Mouse (Mus musculus): ENCODE data around the gene Slc34a1. TPM values are rescaled to one million over a fixed set of nuclear protein-coding genes. Genes with fewer than 3 reads are reported as not detected.

The Slc34a1 gene
- polyA plus RNA-seq, 1 experiment from 2014 or later = 0.06 TPM

DNA sequence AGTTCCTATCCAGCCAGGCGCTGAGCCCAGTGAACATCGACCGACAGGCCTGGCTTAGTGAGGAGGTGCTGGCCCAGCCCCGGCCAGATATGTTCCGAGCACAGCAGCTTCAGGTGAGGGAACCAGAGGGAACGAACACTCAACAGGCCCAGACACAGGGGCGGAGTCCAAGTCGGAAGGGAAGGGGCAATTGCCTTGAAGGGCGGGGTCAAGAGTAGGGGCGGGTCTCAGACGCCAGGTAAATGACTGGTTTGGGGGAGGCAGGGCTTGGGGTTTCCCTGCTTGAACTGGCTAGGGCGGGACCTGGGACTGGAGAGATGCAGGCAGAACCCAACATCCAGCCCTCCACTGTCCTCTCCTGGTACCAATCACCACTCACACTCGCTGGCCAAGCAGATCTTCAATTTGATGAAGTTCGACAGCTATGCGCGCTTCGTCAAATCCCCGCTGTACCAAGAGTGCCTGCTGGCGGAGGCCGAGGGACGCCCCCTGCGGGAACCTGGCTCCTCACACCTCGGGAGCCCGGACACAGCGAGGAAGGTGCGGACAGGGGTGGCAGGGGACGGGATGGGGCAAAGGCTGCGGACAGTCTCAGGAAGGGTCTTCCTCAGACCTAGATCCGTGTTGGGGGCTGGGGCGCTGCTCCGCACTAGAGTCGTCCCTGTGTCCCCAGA, 18.9 kb upstream of the Slc34a1 start:
- Histone ChIP-seq H3K4me1 (peaks cover 10% of the 10 kb centered on the region; the same call in 1 of the 2 replicates), H3K9ac (peak overlapping the region; percentile 26; the same call in 1 of the 2 replicates)
- peak; percentile 51; the same call in 1 of the 2 replicates for ATAC-seq (ENCODE audit: low FRiP score, low read depth)

DNA sequence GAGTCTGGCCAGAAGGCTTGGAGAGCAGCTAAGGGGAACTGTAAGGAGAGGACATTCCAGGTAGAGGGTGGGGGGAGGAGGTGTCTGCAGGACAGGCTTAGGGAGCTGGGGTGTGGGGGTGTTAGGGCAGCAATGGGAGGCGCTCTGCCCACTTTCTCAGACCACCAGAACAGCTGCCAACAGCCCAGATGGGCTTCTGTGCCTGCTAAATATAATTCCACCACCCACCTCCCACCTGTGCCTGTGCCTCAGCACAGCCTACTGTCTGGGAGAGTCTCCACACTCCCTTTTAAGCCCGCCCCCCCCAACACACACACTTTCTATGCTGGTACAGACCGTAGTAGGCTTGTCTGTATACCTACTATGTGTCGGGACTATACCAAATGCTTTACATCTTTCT, 16.2 kb upstream of the Slc34a1 start:
- peaks cover 53% of the 10 kb centered on the region for H3K27me3 ChIP-seq
- no peak overlapping the region for H3K27ac ChIP-seq
- no peak overlapping the region for H3K9ac ChIP-seq
- no peak overlapping the region for H3K4me3 ChIP-seq
- H3K4me2 ChIP-seq (replicated peaks) = no peak overlapping the region
- H3K36me3 ChIP-seq = no peaks in the 10 kb centered on the region
- 81% methylated on average over 4 of the region's 4 CpGs for WGBS
- ATAC-seq (ENCODE audit: low FRiP score, low read depth) = 0 out of 2 replicates have a peak, but pooled peaks have one; percentile 15
- H3K4me1 ChIP-seq = peaks cover 10% of the 10 kb centered on the region; the same call in 1 of the 2 replicates
- no peaks in the 10 kb centered on the region for H3K9me3 ChIP-seq

More for the DNA sequence above, 18.9 kb upstream of the Slc34a1 start:
- Histone ChIP-seq H3K27me3 (peaks cover 74% of the 10 kb centered on the region), H3K4me2 (replicated peaks) (peak overlapping the region; percentile 52), H3K36me3 (no peaks in the 10 kb centered on the region), H3K9me3 (no peaks in the 10 kb centered on the region), H3K27ac (no peak overlapping the region), H3K4me3 (peak overlapping the region; percentile 20)
- WGBS = 5% methylated on average over 32 of the region's 32 CpGs

DNA sequence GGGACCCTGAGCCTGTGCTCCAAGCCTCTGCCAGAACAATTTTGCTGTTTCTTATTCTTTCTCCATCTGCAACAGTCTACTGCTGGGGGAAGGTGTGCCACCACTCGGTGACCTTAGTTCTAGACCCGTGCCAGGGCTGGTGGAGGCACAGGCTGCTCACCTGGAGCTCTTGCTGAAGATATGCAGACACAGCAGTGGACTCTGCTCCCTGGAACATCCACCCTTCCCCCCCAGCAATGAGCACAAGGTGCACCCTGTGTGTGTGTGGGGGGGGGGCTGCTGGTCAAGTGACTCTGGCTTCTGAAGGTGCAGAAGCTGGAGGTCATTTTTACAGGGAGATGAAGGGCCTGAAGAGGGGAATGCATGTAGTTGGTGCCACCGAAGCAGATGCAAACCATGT, 7.3 kb upstream of the Slc34a1 start:
- Histone ChIP-seq H3K36me3 (no peaks in the 10 kb centered on the region), H3K9me3 (no peaks in the 10 kb centered on the region), H3K9ac (no peak overlapping the region), H3K4me1 (no peaks in the 10 kb centered on the region), H3K27ac (no peak overlapping the region), H3K27me3 (no peaks in the 10 kb centered on the region), H3K4me3 (no peak overlapping the region), H3K4me2 (replicated peaks) (no peak overlapping the region)
- ATAC-seq (ENCODE audit: low FRiP score, low read depth) = no peak
- 81% methylated on average over 3 of the region's 3 CpGs for whole genome bisulfite sequencing

DNA sequence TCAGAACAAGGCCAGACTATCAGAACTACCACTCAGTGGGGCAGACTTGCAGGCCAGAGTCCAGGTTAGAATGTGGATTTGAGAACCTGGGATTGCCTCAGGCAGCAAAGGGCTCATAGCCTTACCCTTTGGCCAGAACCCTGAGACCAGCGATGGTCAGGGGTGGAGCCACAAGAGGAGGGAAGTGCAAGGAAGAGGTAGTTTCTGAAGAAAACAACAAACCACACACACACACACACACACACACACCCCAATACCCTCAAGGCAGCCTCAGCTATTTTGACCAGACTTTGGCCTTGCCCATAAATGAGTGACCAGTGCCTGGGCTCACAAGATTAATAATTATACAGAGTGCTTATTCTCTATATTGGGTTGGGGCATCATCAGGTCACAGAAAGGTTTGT, 6.4 kb upstream of the Slc34a1 start:
- no peak for ATAC-seq (ENCODE audit: low FRiP score, low read depth)
- no peak overlapping the region for H3K4me3 ChIP-seq
- 71% methylated on average over 1 of the region's 1 CpGs for WGBS

DNA sequence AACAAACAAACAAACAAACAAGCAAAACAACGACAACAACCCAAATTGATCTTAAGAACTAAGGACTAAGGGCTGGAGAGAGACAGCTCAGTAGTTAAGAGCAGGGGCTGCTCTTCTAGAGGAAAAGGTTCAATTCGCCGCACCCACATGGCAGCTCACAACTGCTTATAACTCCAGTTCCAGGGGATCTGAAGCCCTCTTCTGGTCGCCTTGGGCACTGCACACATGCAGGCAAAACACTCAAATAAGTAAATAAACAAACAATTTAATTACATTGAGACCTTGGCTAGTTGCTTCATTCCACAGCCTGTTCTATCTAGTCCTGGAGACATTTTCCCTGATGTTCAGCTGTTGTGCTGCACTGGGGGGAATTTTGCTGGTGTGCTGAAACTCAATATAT, 5.1 kb upstream of the Slc34a1 start:
- no peak overlapping the region for H3K4me2 ChIP-seq (replicated peaks)
- H3K9ac ChIP-seq = no peak overlapping the region
- no peaks in the 10 kb centered on the region for H3K36me3 ChIP-seq
- no peak overlapping the region for H3K27ac ChIP-seq
- H3K27me3 ChIP-seq = no peaks in the 10 kb centered on the region; the same call in 1 of the 2 replicates
- no peaks in the 10 kb centered on the region for H3K9me3 ChIP-seq
- no peak for ATAC-seq (ENCODE audit: low FRiP score, low read depth)
- no peak overlapping the region for H3K4me3 ChIP-seq
- WGBS = 69% methylated on average over 4 of the region's 4 CpGs
- H3K4me1 ChIP-seq = no peaks in the 10 kb centered on the region

More for the DNA sequence above, 6.4 kb upstream of the Slc34a1 start:
- H3K9me3 ChIP-seq = no peaks in the 10 kb centered on the region
- H3K27me3 ChIP-seq = no peaks in the 10 kb centered on the region
- no peak overlapping the region for H3K9ac ChIP-seq
- no peak overlapping the region for H3K4me2 ChIP-seq (replicated peaks)
- H3K4me1 ChIP-seq = no peaks in the 10 kb centered on the region
- H3K36me3 ChIP-seq = no peaks in the 10 kb centered on the region
- H3K27ac ChIP-seq = no peak overlapping the region

DNA sequence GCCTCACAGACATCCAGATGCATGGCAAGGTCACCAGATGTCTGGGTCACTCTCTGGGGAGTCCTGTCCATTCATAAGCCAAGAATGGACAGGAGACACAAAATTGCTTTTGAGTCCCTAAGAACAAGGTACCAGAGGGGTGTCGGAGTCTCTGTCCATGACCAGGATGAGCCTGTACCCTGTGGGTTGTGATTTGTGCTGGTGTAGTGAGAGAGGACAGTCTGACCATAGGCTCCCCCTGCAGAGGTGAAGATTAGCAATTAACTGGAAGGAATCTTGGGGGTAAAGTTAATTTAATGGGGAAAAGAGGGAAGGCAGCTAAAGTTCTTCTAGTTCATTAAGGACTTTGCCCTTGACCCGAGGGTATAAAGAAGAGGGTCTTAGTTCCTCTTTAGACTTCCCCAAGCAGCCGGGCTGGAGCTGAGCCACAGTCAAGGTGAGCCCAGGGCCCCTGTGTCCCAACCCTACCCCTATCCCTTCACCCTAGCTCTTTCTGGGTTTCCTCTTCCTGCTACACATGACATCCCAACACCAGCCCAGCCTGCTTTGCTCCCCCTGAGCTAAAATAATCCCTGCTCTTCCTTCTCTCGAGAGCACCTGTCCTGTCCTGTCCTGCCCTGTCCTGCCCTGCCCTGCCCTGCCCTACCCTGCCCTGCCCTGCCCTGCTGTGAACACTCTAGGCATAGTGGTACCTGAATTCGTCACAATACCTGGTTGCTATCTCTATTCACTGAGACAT, 1.5 kb downstream of the Slc34a1 start:
- Histone ChIP-seq H3K27me3 (peaks cover 7% of the 10 kb centered on the region), H3K27ac (no peak overlapping the region), H3K9ac (no peak overlapping the region), H3K4me1 (no peaks in the 10 kb centered on the region), H3K4me2 (replicated peaks) (no peak overlapping the region), H3K9me3 (no peaks in the 10 kb centered on the region), H3K4me3 (no peak overlapping the region), H3K36me3 (no peaks in the 10 kb centered on the region)
- no peak for ATAC-seq (ENCODE audit: low FRiP score, low read depth)
- WGBS = 70% methylated on average over 5 of the region's 5 CpGs

DNA sequence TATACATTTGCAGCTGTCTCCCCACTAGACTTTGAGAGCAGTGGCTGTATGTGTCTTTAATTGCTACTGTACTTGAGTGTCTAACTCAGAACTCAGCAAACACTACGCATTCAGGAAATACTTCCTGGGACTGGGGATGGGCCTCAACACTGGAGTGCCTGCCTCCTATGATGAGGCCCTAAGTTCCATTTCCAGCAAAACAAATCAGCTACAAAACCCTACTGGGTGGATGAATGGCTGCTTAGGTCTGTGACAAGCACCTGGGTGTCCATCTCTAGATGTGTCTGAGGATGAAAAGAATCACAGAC, 2.0 kb downstream of the Slc34a1 start:
- Histone ChIP-seq H3K4me1 (peaks cover under 1% of the 10 kb centered on the region; the same call in 1 of the 2 replicates), H3K4me3 (no peak overlapping the region), H3K27ac (no peak overlapping the region), H3K9ac (no peak overlapping the region), H3K9me3 (no peaks in the 10 kb centered on the region), H3K27me3 (peaks cover 7% of the 10 kb centered on the region), H3K36me3 (no peaks in the 10 kb centered on the region), H3K4me2 (replicated peaks) (no peak overlapping the region)
- no peak for ATAC-seq (ENCODE audit: low FRiP score, low read depth)
- 84% methylated on average over 1 of the region's 1 CpGs for WGBS

DNA sequence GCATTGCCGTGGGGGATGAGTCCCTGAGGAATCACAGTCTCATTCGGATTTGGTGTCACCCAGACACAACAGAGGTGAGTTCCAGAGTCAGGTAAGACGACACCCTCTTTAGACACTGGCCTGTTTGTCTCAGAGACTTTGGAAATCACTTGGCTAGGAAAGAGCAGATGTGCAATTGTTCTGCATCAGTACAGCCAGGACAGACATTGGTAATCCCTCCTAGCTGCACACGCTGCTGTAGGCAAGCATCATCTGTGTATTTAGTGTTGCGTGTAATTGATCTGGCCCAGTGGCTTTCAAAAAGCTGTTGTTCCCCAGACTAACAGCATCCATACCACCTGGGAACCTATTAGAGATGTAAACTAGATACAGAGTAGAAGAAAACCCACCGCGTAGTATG, 5.3 kb downstream of the Slc34a1 start:
- no peaks in the 10 kb centered on the region for H3K36me3 ChIP-seq
- H3K9ac ChIP-seq = no peak overlapping the region
- H3K9me3 ChIP-seq = no peaks in the 10 kb centered on the region
- H3K4me3 ChIP-seq = no peak overlapping the region
- peaks cover 7% of the 10 kb centered on the region; the same call in 1 of the 2 replicates for H3K27me3 ChIP-seq
- H3K4me1 ChIP-seq = peaks cover 8% of the 10 kb centered on the region
- H3K27ac ChIP-seq = no peak overlapping the region
- no peak overlapping the region for H3K4me2 ChIP-seq (replicated peaks)
- no peak for ATAC-seq (ENCODE audit: low FRiP score, low read depth)
- 74% methylated on average over 7 of the region's 7 CpGs for WGBS

DNA sequence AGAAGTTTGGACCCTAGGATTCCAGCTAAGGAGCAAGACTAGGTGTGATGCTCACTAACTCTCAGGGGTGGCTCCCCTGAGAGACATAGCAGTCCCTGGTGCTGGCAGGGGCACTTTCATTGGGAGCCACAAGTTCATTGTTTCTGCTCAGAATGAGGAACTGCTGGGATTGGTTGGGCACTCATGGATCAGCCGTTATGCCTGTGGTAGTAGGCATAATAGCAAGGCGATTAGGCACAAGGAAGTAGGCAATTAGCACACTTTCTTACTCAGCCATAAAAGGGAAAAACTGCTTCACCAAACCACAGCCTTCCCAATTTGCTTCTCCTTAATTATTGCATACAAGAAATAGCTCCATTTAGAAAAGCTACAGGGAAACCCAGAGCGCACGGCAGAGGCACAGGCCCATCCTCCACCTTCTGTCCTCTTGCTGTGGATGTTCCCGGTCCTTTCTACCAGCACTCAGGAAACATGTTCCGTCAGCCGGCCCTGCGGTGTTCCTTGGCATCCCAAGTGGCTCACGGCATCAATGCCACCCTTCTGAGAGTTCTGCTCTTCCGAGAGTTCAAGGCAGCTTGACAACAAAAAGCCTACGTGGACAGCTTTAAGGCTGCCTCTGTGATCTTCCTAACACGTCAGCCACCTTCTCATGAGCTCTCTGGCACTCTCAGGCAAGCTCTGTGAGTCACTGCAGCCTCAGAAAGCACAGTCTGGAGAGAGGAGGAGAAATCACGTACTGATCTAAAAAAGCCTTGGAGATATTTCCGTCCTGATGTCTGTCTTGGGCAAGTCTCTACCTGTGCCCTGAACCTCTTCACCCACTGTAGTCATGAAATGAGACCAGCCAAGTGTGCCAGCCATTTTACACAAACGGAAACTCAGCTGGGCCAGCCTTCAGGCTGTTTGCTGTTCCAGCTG, 6.2 kb downstream of the Slc34a1 start:
- H3K4me3 ChIP-seq = no peak overlapping the region
- H3K9ac ChIP-seq = 0 out of 2 replicates have a peak overlapping the region, but pooled peaks have one; percentile 19
- no peak overlapping the region for H3K27ac ChIP-seq
- H3K4me1 ChIP-seq = peaks cover 8% of the 10 kb centered on the region
- ATAC-seq (ENCODE audit: low FRiP score, low read depth) = no peak
- H3K4me2 ChIP-seq (replicated peaks) = no peak overlapping the region
- no peaks in the 10 kb centered on the region for H3K36me3 ChIP-seq
- H3K27me3 ChIP-seq = peaks cover 11% of the 10 kb centered on the region; the same call in 1 of the 2 replicates
- WGBS = 61% methylated on average over 15 of the region's 15 CpGs
- H3K9me3 ChIP-seq = no peaks in the 10 kb centered on the region

DNA sequence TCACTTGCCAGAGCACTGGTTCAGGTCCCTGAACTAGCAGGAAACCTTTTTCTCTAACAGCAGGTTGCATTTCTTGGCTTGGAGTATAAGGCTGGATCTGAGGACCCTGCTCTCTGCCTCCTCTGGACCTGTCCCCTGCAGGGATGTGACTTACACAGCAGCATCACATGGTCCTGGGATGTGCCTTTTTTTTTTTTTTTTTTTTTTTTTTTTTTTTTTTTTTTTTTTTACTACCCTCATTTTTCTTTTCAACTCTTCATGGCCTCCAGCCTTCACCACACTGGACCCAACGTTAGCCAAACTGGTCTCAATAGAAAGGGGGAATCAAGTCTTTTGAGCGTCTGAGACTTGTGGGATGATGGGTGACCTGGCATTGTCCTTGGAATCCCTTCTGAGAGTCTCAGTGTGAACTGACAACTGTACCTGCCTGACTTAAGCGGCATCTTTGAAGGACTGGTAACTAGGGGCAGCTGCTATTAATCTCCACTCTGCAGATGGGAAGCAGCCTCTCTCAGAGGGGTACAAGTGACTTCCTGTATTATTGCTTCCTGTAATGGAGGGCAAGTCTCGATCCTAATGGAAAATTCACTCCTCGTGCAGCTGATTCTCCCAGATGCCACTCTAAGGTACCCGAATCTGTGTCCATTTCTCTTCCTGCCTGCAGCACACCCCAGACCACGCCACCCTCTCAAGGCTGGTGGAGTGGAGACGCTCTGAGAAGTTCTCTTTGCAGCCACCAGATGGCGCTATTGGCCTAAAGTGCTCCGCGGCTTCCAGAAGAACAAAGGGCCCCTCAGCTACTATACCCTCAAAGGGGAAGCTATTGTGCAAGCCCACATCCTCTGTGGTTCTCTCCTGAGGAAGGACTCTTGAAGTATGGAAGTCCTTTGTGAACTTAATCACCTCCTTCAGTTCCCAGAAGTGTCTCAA, 7.1 kb downstream of the Slc34a1 start:
- Histone ChIP-seq H3K4me2 (replicated peaks) (peak overlapping the region; percentile 47), H3K4me1 (peaks cover 8% of the 10 kb centered on the region), H3K9me3 (no peaks in the 10 kb centered on the region), H3K9ac (0 out of 2 replicates have a peak overlapping the region, but pooled peaks have one; percentile 35), H3K27ac (no peak overlapping the region), H3K36me3 (no peaks in the 10 kb centered on the region), H3K4me3 (0 out of 2 replicates have a peak overlapping the region, but pooled peaks have one; percentile 2), H3K27me3 (peaks cover 11% of the 10 kb centered on the region; the same call in 1 of the 2 replicates)
- ATAC-seq (ENCODE audit: low FRiP score, low read depth) = peak; percentile 89
- WGBS = 10% methylated on average over 11 of the region's 11 CpGs
